Mouse (Mus musculus) embryonic facial prominence, embryonic 15.5 days (tissue): ENCODE measurements at regions not wholly inside any gene's neighbourhood (a gene's known extent, or its start where the extent isn't known, plus 50 kb on each side); places are given as distances from the start of the nearest gene placed in this dataset.

Experiments
- ATAC-seq: fragments of 200-750 bp; cut with Nextera tagmentation; 2 replicates; pipeline ENCODE4 v1.8.0; 2017; ENCODE audit warnings: low read depth, moderate TSS enrichment; ENCODE audit not compliant: insufficient number of reproducible peaks, low FRiP score, low TSS enrichment
- H3K27ac ChIP-seq: fragments of 300-500 bp; sonication (generic); replicated peaks from 2 replicates; pipeline ENCODE4 v1.5.1; 2015; ENCODE audit warnings: mild to moderate bottlenecking, inconsistent platforms
- H3K27me3 ChIP-seq: fragments of 300-500 bp; sonication (generic); 2 replicates; pipeline ENCODE4 v1.6.1; 2015; ENCODE audit warnings: inconsistent platforms
- H3K36me3 ChIP-seq: fragments of 300-500 bp; sonication (generic); 2 replicates; pipeline ENCODE4 v1.6.1; 2015; ENCODE audit warnings: mild to moderate bottlenecking, inconsistent platforms
- H3K4me1 ChIP-seq: fragments of 300-500 bp; sonication (generic); 2 replicates; pipeline ENCODE4 v1.6.1; 2015; ENCODE audit warnings: inconsistent platforms
- H3K4me2 ChIP-seq: fragments of 300-500 bp; sonication (generic); replicated peaks from 2 replicates; pipeline ENCODE4 v1.6.1; 2015; ENCODE audit warnings: mild to moderate bottlenecking, inconsistent platforms
- H3K4me3 ChIP-seq: fragments of 300-500 bp; sonication (generic); replicated peaks from 2 replicates; pipeline ENCODE4 v1.5.1; 2015; ENCODE audit warnings: mild to moderate bottlenecking, inconsistent platforms
- H3K9ac ChIP-seq: fragments of 300-500 bp; sonication (generic); 2 replicates; pipeline ENCODE4 v1.6.1; 2015; ENCODE audit warnings: inconsistent platforms
- H3K9me3 ChIP-seq: fragments of 300-500 bp; sonication (generic); replicated peaks from 2 replicates; pipeline ENCODE4 v1.6.1; 2016; ENCODE audit warnings: inconsistent platforms
- WGBS: fragments of 180-500 bp; shearing (Covaris S2); methylation state at CpG from one replicate; pipeline ENCODE4 v1.1.7; 2015; 5-methylcytosine and 5-hydroxymethylcytosine counted together

DNA sequence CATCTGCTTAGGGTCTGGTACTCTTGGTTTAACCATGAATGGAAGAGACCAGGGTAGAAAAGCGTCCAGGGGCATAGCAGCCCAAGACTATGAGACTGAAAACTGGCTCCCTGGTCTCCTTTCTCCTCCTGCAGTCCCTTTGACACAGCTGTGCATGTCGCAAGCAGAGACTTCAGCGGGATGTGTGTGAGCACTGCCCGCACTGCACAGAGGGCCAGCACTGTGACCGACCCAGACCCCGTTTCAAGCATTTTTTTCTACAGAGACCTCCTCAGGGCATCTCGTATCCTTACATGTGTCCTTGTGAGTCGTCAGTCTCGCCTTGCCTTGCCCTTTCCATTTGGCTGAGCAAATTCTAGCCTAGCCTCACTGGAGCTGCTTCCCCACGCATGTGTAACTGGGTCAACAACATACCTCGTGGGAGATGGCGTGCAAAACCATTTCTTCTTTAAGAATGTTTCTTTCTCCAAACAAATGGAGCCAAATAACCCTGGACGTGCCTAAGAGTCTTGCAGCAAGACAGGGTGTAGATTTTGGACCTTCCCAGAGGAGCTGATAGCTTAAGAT is 82.6 kb downstream of the Fam110c start:
- no peak for ATAC-seq

DNA sequence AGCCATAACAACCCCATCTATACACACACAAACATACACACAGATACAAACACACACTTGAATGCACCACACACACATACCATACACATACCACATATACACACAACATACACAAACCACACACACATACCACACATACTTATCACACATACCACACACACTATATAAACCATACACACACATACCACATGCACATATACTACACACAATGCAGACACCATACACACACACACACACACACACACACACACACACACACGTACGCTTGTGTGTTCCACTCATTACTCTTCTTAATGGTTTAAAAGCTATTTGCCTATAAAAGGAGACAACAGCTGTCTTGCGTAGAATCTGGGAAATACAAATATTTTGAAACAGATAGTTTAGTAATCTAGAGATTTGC is 83.1 kb upstream of the Gm6993 start:
- H3K9me3 ChIP-seq, result no peaks in the 10 kb centered on the region
- ATAC-seq, result no peak
- no peak overlapping the region for H3K4me3 ChIP-seq
- H3K36me3 ChIP-seq, result no peaks in the 10 kb centered on the region
- no peaks in the 10 kb centered on the region for H3K27me3 ChIP-seq
- H3K4me2 ChIP-seq, result no peak overlapping the region
- no peak overlapping the region for H3K9ac ChIP-seq
- H3K4me1 ChIP-seq, result no peaks in the 10 kb centered on the region
- no peak overlapping the region for H3K27ac ChIP-seq
- 80% methylated on average over 3 of the region's 3 CpGs for WGBS

More for the DNA sequence above, 82.6 kb downstream of the Fam110c start:
- no peak overlapping the region for H3K27ac ChIP-seq
- no peak overlapping the region for H3K4me3 ChIP-seq
- WGBS, result 63% methylated on average over 13 of the region's 13 CpGs
- no peaks in the 10 kb centered on the region for H3K27me3 ChIP-seq
- no peak overlapping the region for H3K9ac ChIP-seq
- no peaks in the 10 kb centered on the region for H3K36me3 ChIP-seq
- H3K4me1 ChIP-seq, result no peaks in the 10 kb centered on the region
- no peaks in the 10 kb centered on the region for H3K9me3 ChIP-seq
- no peak overlapping the region for H3K4me2 ChIP-seq

DNA sequence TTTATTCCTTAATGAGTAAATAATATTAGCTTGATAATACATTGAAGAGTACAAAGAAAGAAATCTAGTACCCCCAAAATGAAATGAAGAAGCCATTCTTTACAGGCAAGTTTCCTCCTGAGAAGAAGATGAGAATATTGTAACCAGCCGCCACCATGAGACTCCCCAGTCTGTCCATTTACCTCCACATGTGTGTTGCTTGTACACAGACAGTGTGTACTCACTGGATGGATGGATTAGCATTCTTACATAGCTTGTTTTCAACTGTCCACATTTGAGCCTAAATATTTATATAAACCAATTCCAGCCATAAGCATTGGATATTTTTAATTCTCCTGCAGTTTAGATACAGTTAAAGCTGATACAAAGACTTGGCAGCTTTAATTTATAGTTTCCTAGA is 82.7 kb upstream of the Gm6993 start:
- Histone ChIP-seq H3K4me2 (no peak overlapping the region), H3K27me3 (no peaks in the 10 kb centered on the region), H3K4me1 (no peaks in the 10 kb centered on the region), H3K27ac (no peak overlapping the region), H3K9me3 (no peaks in the 10 kb centered on the region), H3K4me3 (no peak overlapping the region), H3K36me3 (no peaks in the 10 kb centered on the region), H3K9ac (no peak overlapping the region)
- WGBS, result 81% methylated on average over 1 of the region's 1 CpGs
- ATAC-seq, result no peak

DNA sequence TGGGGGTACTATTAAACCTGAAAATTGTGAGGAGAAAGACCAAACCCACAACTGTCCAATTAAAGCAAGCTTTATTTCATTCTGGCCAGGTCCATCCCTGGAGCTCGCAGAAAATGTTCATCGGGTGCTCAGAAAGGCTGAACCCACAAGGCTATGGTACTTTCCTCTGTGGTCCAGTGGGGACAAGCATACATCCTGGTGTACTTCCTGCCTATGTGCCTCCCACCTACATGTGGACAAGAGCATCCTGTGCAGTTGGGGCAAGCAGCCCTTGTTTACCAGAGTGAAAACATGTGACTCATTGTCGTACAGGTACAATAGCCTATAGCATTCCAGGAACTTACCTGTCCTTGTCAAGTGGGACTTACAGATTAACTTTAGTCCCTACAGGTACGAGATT is 81.7 kb upstream of the Gm6993 start:
- no peak overlapping the region for H3K4me2 ChIP-seq
- H3K4me3 ChIP-seq, result no peak overlapping the region
- ATAC-seq, result no peak
- no peaks in the 10 kb centered on the region for H3K36me3 ChIP-seq
- H3K27ac ChIP-seq, result no peak overlapping the region
- 76% methylated on average over 4 of the region's 4 CpGs for WGBS
- H3K9ac ChIP-seq, result no peak overlapping the region
- H3K27me3 ChIP-seq, result no peaks in the 10 kb centered on the region
- no peaks in the 10 kb centered on the region for H3K4me1 ChIP-seq
- no peaks in the 10 kb centered on the region for H3K9me3 ChIP-seq

DNA sequence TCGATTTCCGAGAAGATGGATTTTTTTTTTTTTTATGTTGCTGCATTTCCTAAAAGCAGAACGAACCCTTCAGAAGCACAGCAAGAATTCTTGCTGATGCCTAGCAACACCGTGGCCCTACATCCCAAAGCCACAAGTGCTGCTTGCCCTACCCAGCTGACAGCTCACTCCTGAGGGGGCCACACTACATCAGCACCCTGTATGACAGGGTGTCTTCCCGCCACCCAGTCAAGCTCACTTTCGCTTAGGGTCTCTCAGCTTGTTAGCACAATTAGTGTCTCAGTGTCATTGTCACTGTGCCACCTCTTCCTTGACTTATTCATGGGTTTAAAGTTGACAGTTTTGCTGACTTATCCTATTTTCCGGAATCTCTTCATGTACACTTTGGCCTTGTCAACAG is 81.2 kb upstream of the Gm6993 start:
- H3K27me3 ChIP-seq, result no peaks in the 10 kb centered on the region
- WGBS, result 72% methylated on average over 7 of the region's 7 CpGs
- no peak for ATAC-seq
- no peaks in the 10 kb centered on the region for H3K9me3 ChIP-seq
- H3K4me1 ChIP-seq, result no peaks in the 10 kb centered on the region
- H3K9ac ChIP-seq, result no peak overlapping the region
- no peaks in the 10 kb centered on the region for H3K36me3 ChIP-seq
- no peak overlapping the region for H3K27ac ChIP-seq
- no peak overlapping the region for H3K4me3 ChIP-seq
- no peak overlapping the region for H3K4me2 ChIP-seq

DNA sequence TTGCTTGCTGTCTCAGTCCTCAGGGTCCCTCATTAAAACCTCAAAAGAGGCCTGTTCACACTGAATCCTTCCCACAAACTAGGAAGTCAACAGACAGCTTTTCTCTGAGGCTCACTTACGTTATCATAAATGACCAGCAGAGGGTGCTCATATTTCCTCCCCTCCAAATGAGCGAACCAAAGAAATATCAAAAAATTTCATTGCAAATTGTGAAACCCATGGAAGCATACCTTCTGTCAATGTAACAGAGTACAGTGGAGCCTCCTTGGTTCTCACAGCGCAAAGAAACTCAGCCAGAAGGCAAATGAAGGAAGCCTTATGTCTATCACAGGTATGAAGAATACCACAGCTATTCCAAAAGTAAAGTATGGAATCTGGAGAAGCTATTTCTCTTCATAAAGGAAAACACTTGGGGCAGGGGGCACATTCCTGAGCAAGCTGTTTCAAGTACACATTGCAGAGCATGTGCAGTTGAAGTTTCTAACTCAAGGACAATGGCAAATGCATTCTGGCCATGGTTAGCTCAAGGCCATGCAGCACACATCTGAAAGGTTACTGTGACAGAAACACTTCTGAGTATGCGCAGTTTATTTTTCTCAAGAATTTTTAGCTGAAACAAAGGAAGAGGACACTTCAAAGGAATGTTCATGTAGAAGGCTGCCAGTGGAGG is 72.2 kb upstream of the Gm6993 start:
- no peak overlapping the region for H3K4me2 ChIP-seq
- H3K27me3 ChIP-seq, result no peaks in the 10 kb centered on the region
- H3K9ac ChIP-seq, result no peak overlapping the region
- WGBS, result 38% methylated on average over 4 of the region's 4 CpGs
- no peak overlapping the region for H3K4me3 ChIP-seq
- peaks cover 19% of the 10 kb centered on the region for H3K4me1 ChIP-seq
- no peaks in the 10 kb centered on the region for H3K36me3 ChIP-seq
- no peak overlapping the region for H3K27ac ChIP-seq
- no peaks in the 10 kb centered on the region for H3K9me3 ChIP-seq
- no peak for ATAC-seq

GRCm38 (mm10) chr12:31170111-31170510 is 70.5 kb upstream of the Gm6993 start:
- H3K36me3 ChIP-seq, result no peaks in the 10 kb centered on the region
- H3K4me1 ChIP-seq, result peaks cover 19% of the 10 kb centered on the region
- WGBS, result 76% methylated on average over 6 of the region's 6 CpGs
- no peak overlapping the region for H3K4me3 ChIP-seq
- no peak for ATAC-seq
- H3K27ac ChIP-seq, result no peak overlapping the region
- H3K4me2 ChIP-seq, result no peak overlapping the region
- no peaks in the 10 kb centered on the region for H3K27me3 ChIP-seq
- H3K9me3 ChIP-seq, result no peaks in the 10 kb centered on the region
- no peak overlapping the region for H3K9ac ChIP-seq

DNA sequence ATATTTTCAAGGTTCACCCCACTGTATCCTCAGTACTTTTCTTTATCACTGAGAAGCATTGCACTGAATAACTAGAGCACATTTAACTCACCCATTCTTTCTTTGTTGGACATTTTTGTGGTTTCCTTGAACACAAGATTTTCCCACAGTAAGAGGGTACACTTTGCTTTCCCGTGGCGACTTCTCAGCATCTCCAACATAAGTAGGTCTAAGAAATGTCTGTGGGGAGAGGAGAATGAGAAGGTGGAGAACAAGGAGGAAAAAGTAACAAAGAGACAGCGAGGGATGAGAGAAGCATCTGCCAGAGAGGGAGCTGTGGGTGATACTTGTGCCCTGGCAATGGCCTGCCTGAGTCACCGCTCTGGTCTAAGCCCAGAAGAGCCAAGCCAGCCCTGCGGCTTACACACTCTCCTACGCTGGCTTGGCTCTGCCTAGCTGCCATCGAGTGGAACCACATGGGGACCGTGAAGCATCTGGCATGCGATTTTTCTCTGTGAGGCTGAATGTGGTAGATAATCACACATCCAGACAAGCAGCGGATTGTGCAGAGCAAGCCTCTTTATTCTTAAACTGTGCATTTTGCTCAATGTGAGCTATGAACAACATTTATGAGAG is 69.9 kb upstream of the Gm6993 start:
- Histone ChIP-seq H3K9me3 (no peaks in the 10 kb centered on the region), H3K9ac (no peak overlapping the region), H3K4me2 (0 out of 2 replicates have a peak overlapping the region, but pooled peaks have one; percentile 4), H3K27me3 (no peaks in the 10 kb centered on the region), H3K4me1 (peaks cover 19% of the 10 kb centered on the region), H3K36me3 (no peaks in the 10 kb centered on the region), H3K27ac (peak overlapping the region; percentile 71), H3K4me3 (no peak overlapping the region)
- WGBS, result 36% methylated on average over 10 of the region's 10 CpGs
- peak; percentile 92 for ATAC-seq

- WGBS, result 39% methylated on average over 4 of the region's 4 CpGs
- Histone ChIP-seq H3K4me1 (peaks cover 19% of the 10 kb centered on the region), H3K36me3 (no peaks in the 10 kb centered on the region), H3K27me3 (no peaks in the 10 kb centered on the region), H3K9me3 (no peaks in the 10 kb centered on the region), H3K4me3 (no peak overlapping the region), H3K4me2 (no peak overlapping the region), H3K27ac (no peak overlapping the region; the same call in 1 of the 2 replicates), H3K9ac (no peak overlapping the region)
- ATAC-seq, result no peak
Measured at GRCm38 (mm10) chr12:31171992-31172391, 68.6 kb upstream of the Gm6993 start.

GRCm38 (mm10) chr12:31172451-31173318 is 67.9 kb upstream of the Gm6993 start:
- Histone ChIP-seq H3K9ac (no peak overlapping the region), H3K27ac (no peak overlapping the region; the same call in 1 of the 2 replicates), H3K36me3 (no peaks in the 10 kb centered on the region), H3K4me2 (no peak overlapping the region), H3K9me3 (no peaks in the 10 kb centered on the region), H3K4me1 (peaks cover 19% of the 10 kb centered on the region), H3K27me3 (no peaks in the 10 kb centered on the region), H3K4me3 (no peak overlapping the region)
- no peak for ATAC-seq
- 78% methylated on average over 4 of the region's 4 CpGs for WGBS

DNA sequence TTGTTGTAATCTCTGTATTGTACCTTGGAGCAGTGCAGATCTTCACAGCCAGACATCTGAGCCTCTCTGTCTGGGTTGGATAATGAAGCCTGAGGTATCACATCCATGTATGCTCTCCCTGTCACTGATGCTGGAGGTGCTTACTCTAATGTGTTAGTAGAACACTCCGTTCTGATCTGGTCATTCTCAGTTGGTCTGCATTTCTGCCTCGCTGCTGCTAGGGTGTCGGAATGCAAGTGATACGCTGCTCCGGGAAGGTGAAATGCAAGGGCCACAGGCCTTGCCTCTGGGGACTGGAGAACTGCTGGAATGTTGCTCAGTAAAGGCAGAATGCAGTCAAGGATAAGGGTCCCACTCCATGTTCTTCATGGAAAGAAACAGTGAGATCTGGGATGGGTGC is 67.1 kb upstream of the Gm6993 start:
- ATAC-seq, result no peak
- 87% methylated on average over 5 of the region's 5 CpGs for whole genome bisulfite sequencing
- H3K4me2 ChIP-seq, result no peak overlapping the region
- H3K9me3 ChIP-seq, result no peaks in the 10 kb centered on the region
- no peak overlapping the region for H3K27ac ChIP-seq
- no peaks in the 10 kb centered on the region for H3K36me3 ChIP-seq
- no peak overlapping the region for H3K4me3 ChIP-seq
- H3K27me3 ChIP-seq, result no peaks in the 10 kb centered on the region
- H3K9ac ChIP-seq, result no peak overlapping the region
- H3K4me1 ChIP-seq, result peaks cover 16% of the 10 kb centered on the region
